Mouse (Mus musculus) lung, embryonic 16.5 days (tissue): ENCODE results near the gene Fgf4. TPM values are rescaled to one million over a fixed set of nuclear protein-coding genes. Genes with fewer than 3 reads are reported as not detected.

Source experiments
- ATAC-seq: fragments of 200-750 bp; cut with Nextera tagmentation; 2 replicates; pipeline ENCODE4 v1.8.0; 2017; ENCODE audit warnings: low read depth, mild to moderate bottlenecking, moderate library complexity
- H3K27ac ChIP-seq: fragments of 300-500 bp; sonication (generic); 2 replicates; pipeline ENCODE4 v1.5.1; 2014; ENCODE audit warnings: mild to moderate bottlenecking, control low read depth, low read length
- H3K27me3 ChIP-seq: fragments of 300-500 bp; sonication (generic); 2 replicates; pipeline ENCODE4 v1.6.1; 2014; ENCODE audit warnings: low read depth, low read length, mixed read lengths; ENCODE audit not compliant: control insufficient read depth, insufficient read depth
- H3K36me3 ChIP-seq: fragments of 300-500 bp; sonication (generic); 2 replicates; pipeline ENCODE4 v1.6.1; 2014; ENCODE audit warnings: low read length; ENCODE audit not compliant: control insufficient read depth, insufficient read depth
- H3K4me1 ChIP-seq: fragments of 300-500 bp; sonication (generic); replicated peaks from 2 replicates; pipeline ENCODE4 v1.6.1; 2014; ENCODE audit warnings: low read length, mixed read lengths; ENCODE audit not compliant: control insufficient read depth, insufficient read depth
- H3K4me2 ChIP-seq: fragments of 300-500 bp; sonication (generic); 2 replicates; pipeline ENCODE4 v1.6.1; 2014; ENCODE audit warnings: low read depth, low read length, control low read depth
- H3K4me3 ChIP-seq: fragments of 300-500 bp; sonication (generic); 2 replicates; pipeline ENCODE4 v1.5.1; 2014; ENCODE audit warnings: mild to moderate bottlenecking, low read length, control low read depth
- H3K9ac ChIP-seq: fragments of 300-500 bp; sonication (generic); 2 replicates; pipeline ENCODE4 v1.6.1; 2014; ENCODE audit warnings: low read length, control low read depth
- H3K9me3 ChIP-seq: fragments of 300-500 bp; sonication (generic); 2 replicates; pipeline ENCODE4 v1.6.1; 2016; ENCODE audit warnings: low read length; ENCODE audit not compliant: control insufficient read depth
- WGBS: fragments of 180-500 bp; shearing (Covaris S2); extraction: QIAGEN DNeasy Blood & Tissue Kit; methylation state at CpG from one replicate; pipeline ENCODE4 v1.1.7; 2014; 5-methylcytosine and 5-hydroxymethylcytosine counted together
- polyA plus RNA-seq: library from polyadenylated mRNA; unstranded; fragments of >200 nt; fragmentation: Nextera tagmentation; extraction: Ambion mirVana; gene quantifications from 2 replicates; pipeline ENCODE4 v1.2.1, GENCODE M21; 2015

Gene Fgf4
- polyA plus RNA-seq, 1 experiment from 2014 or later, result not detected

GRCm38 (mm10) chr7:144862126-144862525 is 15.0 kb downstream of the Fgf4 start:
- Histone ChIP-seq H3K9me3 (no peaks in the 10 kb centered on the region), H3K4me3 (no peak overlapping the region; the same call in 1 of the 2 replicates), H3K36me3 (no peaks in the 10 kb centered on the region), H3K4me1 (peaks cover 9% of the 10 kb centered on the region; the same call in 1 of the 2 replicates), H3K27ac (no peak overlapping the region), H3K4me2 (peak overlapping the region; percentile 41; the same call in 1 of the 2 replicates), H3K9ac (no peak overlapping the region), H3K27me3 (peaks cover 66% of the 10 kb centered on the region)
- WGBS, result 0% methylated on average over 15 of the region's 15 CpGs
- ATAC-seq, result no peak

GRCm38 (mm10) chr7:144862712-144863111 is 15.5 kb downstream of the Fgf4 start:
- H3K27ac ChIP-seq, result no peak overlapping the region
- 4% methylated on average over 18 of the region's 18 CpGs for WGBS
- no peak for ATAC-seq

GRCm38 (mm10) chr7:144863196-144863595 is 16.0 kb downstream of the Fgf4 start:
- Histone ChIP-seq H3K27me3 (peaks cover 66% of the 10 kb centered on the region), H3K9me3 (no peaks in the 10 kb centered on the region), H3K4me1 (peaks cover 9% of the 10 kb centered on the region; the same call in 1 of the 2 replicates), H3K36me3 (no peaks in the 10 kb centered on the region), H3K4me2 (no peak overlapping the region), H3K4me3 (no peak overlapping the region), H3K9ac (no peak overlapping the region), H3K27ac (no peak overlapping the region)
- no peak for ATAC-seq
- WGBS, result 2% methylated on average over 11 of the region's 11 CpGs

More at GRCm38 (mm10) chr7:144862712-144863111, 15.5 kb downstream of the Fgf4 start:
- H3K4me3 ChIP-seq, result no peak overlapping the region
- peaks cover 9% of the 10 kb centered on the region; the same call in 1 of the 2 replicates for H3K4me1 ChIP-seq
- H3K27me3 ChIP-seq, result peaks cover 66% of the 10 kb centered on the region
- no peak overlapping the region for H3K9ac ChIP-seq
- H3K36me3 ChIP-seq, result no peaks in the 10 kb centered on the region
- H3K9me3 ChIP-seq, result no peaks in the 10 kb centered on the region
- no peak overlapping the region for H3K4me2 ChIP-seq

DNA sequence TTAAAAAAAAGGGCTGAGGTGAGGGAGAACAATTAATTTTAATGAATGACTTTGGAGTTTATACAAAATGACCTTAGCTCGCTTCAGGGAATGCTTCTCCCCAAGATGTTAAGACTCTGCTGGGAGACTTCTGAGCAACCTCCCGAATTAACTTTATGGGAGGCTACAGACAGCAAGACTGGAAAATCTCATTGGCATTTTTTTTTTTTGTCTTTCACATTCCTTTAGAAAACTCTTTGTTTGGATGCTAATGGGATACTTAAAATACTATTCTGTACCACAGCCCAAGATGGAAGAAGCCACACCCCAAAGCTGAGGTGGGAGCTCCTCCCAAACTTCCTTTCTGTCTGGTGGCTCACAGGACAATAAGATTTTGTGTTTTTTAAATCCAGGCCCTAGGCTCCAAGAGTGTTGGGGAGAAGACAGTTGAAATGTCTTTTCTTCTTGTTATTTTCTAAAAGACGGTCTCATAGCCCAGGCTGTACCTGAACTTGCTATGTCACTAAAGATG is 17.0 kb downstream of the Fgf4 start:
- peaks cover 66% of the 10 kb centered on the region for H3K27me3 ChIP-seq
- H3K9me3 ChIP-seq, result no peaks in the 10 kb centered on the region
- no peak for ATAC-seq
- whole genome bisulfite sequencing, result 50% methylated on average over 3 of the region's 3 CpGs
- no peak overlapping the region for H3K27ac ChIP-seq
- H3K4me2 ChIP-seq, result no peak overlapping the region
- H3K36me3 ChIP-seq, result no peaks in the 10 kb centered on the region
- no peak overlapping the region for H3K9ac ChIP-seq
- H3K4me1 ChIP-seq, result peaks cover 9% of the 10 kb centered on the region; the same call in 1 of the 2 replicates
- H3K4me3 ChIP-seq, result no peak overlapping the region

DNA sequence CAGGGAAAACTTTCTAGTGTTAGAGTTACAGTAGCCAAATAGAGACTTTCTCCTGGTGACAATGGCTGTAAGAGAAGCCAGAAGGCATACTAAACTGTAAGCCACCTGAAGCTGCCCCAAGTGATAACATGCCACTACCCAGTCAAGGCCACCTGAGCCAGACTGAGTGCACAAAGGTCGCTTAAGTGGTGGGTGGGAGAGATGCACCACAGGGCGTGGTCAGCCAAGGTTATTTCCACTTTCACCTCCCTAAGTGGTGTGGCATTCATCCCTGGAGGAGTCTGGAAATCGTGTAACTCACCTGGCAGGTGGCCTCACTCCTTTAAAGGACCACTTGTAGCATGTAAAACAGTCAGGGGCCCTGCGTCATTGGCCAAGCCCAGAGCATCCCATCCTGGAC is 20.0 kb downstream of the Fgf4 start:
- H3K9me3 ChIP-seq, result no peaks in the 10 kb centered on the region
- no peak overlapping the region for H3K9ac ChIP-seq
- no peak overlapping the region for H3K4me3 ChIP-seq
- 36% methylated on average over 4 of the region's 4 CpGs for WGBS
- no peaks in the 10 kb centered on the region for H3K36me3 ChIP-seq
- no peak for ATAC-seq
- peaks cover 37% of the 10 kb centered on the region for H3K27me3 ChIP-seq
- no peak overlapping the region for H3K27ac ChIP-seq
- H3K4me1 ChIP-seq, result peaks cover under 1% of the 10 kb centered on the region; the same call in 1 of the 2 replicates
- H3K4me2 ChIP-seq, result no peak overlapping the region

- Histone ChIP-seq H3K4me2 (no peak overlapping the region), H3K4me1 (peaks cover 3% of the 10 kb centered on the region), H3K4me3 (no peak overlapping the region), H3K9me3 (no peaks in the 10 kb centered on the region), H3K36me3 (no peaks in the 10 kb centered on the region), H3K27me3 (peaks cover 32% of the 10 kb centered on the region), H3K9ac (no peak overlapping the region), H3K27ac (no peak overlapping the region)
- WGBS, result 58% methylated on average over 8 of the region's 8 CpGs
- ATAC-seq, result peak; percentile 34; the same call in 1 of the 2 replicates
Observed at GRCm38 (mm10) chr7:144867602-144868001, 20.4 kb downstream of the Fgf4 start.

DNA sequence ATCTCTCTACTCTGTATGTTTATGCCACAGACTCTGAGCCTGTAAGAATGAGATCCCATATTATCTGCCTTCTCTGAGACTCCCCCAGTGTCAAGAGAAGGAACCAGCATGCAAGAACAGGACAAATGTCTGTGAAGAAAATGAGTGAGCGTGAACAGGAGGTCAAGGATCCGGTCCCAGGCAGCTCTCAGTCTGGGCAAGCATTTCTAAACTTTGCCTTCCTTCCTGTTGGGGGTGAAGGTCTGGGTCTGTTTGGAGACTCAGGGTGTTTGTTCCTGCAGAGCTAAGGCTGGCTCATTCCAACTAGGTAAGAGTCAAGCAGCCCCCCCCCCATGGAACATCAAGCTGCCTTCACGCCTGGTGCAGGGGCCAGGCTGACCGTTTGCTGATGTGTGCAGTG is 25.3 kb downstream of the Fgf4 start:
- H3K4me2 ChIP-seq, result no peak overlapping the region
- peak; percentile 66 for ATAC-seq

DNA sequence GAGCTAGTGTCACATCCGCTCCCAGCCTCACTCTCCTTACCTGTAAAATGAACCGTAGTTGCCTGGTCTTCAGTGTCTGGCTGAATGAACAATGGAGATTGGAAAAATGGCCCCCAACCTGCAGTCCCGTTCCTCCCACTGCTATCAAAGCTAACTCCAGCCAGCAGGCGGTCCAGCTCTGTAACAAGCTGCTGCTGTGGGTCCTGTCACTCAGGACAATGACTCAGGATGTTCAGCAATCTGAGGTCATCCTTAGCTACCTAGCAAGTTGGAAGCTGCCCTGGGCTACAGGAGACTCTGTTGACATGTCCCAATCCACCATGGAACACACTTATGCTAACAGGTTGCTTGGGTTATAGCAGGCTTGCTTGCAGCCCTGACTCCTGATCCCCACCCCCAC is 26.0 kb downstream of the Fgf4 start:
- no peak overlapping the region for H3K4me3 ChIP-seq
- H3K9me3 ChIP-seq, result no peaks in the 10 kb centered on the region
- ATAC-seq, result no peak
- no peaks in the 10 kb centered on the region for H3K27me3 ChIP-seq
- 74% methylated on average over 4 of the region's 4 CpGs for WGBS
- H3K27ac ChIP-seq, result no peak overlapping the region
- no peak overlapping the region for H3K9ac ChIP-seq
- no peaks in the 10 kb centered on the region for H3K36me3 ChIP-seq
- peaks cover 6% of the 10 kb centered on the region for H3K4me1 ChIP-seq
- no peak overlapping the region for H3K4me2 ChIP-seq

More for the DNA sequence above, 25.3 kb downstream of the Fgf4 start:
- no peaks in the 10 kb centered on the region for H3K9me3 ChIP-seq
- H3K27ac ChIP-seq, result peak overlapping the region; percentile 18; the same call in 1 of the 2 replicates
- 26% methylated on average over 4 of the region's 4 CpGs for WGBS
- H3K4me3 ChIP-seq, result no peak overlapping the region
- no peak overlapping the region for H3K9ac ChIP-seq
- no peaks in the 10 kb centered on the region for H3K36me3 ChIP-seq
- H3K27me3 ChIP-seq, result no peaks in the 10 kb centered on the region
- H3K4me1 ChIP-seq, result peaks cover 6% of the 10 kb centered on the region

DNA sequence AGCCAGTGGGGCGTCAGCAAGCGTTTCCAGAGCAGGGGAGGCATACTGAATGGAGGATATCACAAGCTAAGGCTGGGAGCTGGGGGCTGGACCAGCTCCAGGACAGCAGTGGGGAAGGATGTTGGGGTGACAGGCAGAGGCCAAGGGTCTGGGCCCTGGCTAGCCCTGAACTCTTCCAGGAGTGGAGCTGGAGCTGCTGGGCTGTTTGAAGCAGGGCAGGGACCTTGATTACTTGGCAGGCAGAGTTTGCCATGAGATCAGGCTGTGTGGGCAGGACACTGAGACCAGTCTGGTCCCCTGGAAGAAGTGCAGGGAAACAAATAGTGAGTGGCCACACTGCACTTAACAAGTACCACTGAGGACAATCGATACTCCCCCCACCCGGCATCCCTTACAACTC is 27.1 kb downstream of the Fgf4 start:
- Histone ChIP-seq H3K27ac (no peak overlapping the region), H3K9me3 (no peaks in the 10 kb centered on the region), H3K9ac (no peak overlapping the region), H3K4me3 (no peak overlapping the region), H3K36me3 (no peaks in the 10 kb centered on the region), H3K4me1 (peaks cover 6% of the 10 kb centered on the region), H3K27me3 (no peaks in the 10 kb centered on the region), H3K4me2 (no peak overlapping the region)
- WGBS, result 68% methylated on average over 4 of the region's 4 CpGs
- ATAC-seq, result no peak
